Mouse (Mus musculus) C2C12 (cell line): ENCODE data around the gene Nup50.

Experiments
- CEBPB ChIP-seq: IDR thresholded peaks from one replicate; pipeline ENCODE4 v1.6.1; 2011; ENCODE audit warnings: low read depth, mild to moderate bottlenecking, control low read depth, moderate library complexity
- CTCF ChIP-seq: IDR thresholded peaks from one replicate; pipeline ENCODE4 v1.5.1; 2011; ENCODE audit not compliant: control insufficient read depth, insufficient read depth, insufficient read length
- FOSL1 ChIP-seq: IDR thresholded peaks from one replicate; pipeline ENCODE4 v1.8.0; 2011; ENCODE audit warnings: mild to moderate bottlenecking, low read length; ENCODE audit not compliant: poor library complexity, insufficient read depth, severe bottlenecking
- MAX ChIP-seq: IDR thresholded peaks from one replicate; pipeline ENCODE4 v1.6.1; 2011; ENCODE audit warnings: mild to moderate bottlenecking, control low read depth
- MYOD1 ChIP-seq: IDR thresholded peaks from one replicate; pipeline ENCODE4 v1.6.1; 2011; ENCODE audit warnings: low read depth; ENCODE audit not compliant: control insufficient read depth, insufficient read length
- MYOG ChIP-seq: IDR thresholded peaks from one replicate; pipeline ENCODE4 v1.6.1; 2011; ENCODE audit not compliant: control insufficient read depth, insufficient read length; ENCODE audit errors: extremely low read depth
- USF1 ChIP-seq: IDR thresholded peaks from one replicate; pipeline ENCODE4 v1.6.1; 2011; ENCODE audit warnings: low read depth, mild to moderate bottlenecking, control low read depth, moderate library complexity

DNA sequence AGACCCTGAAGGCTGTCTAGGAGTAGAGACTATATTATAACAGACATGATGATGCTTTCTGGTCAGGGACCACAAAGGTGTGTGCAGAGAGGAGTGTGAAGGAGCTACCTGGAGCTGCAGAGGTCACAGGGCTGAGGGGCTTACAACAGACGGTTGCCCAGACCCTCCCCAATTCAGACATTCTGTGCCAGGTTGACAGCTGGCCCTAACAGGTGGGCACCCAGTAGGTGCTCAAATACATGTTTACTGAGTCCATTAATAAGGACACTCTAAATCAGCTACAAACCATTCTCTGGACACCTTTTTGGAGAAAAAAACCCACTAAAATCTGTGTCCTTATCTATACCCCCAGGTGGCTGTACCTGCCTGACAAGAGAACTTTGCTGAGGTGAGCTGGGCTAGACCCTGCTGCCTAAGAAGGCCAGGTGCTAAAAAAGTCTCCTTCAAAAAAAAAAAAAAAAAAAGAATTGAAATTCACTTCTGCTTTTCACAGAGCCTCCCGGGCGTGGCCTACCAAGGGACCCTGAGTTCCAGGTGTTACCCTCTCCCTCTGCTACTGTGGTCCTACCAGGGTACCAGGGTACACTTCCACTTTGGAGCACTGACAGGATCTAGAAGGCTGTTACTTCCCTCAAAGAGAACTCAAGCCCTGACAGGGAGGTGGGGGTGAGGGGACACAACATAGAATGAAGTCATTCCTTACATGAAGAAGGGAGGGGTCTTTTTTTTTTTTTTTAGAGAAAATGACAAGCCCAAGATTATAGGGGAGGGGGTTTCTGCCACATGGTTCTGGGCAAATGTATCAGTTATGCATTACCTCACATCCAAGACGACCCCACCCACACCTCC is 63.2 kb downstream of the Nup50 start:
- TF ChIP-seq CTCF (no peak), USF1 (no peak), MYOD1 (no peak), CEBPB (no peak), FOSL1 (no peak), MAX (no peak), MYOG (no peak)
